Mouse (Mus musculus) ES-Bruce4 (cell line): ENCODE data around the gene Tmem183a.

Experiments
- CTCF ChIP-seq: IDR thresholded peaks from one replicate; pipeline ENCODE4 v1.8.1; 2011; ENCODE audit warnings: low read depth, low read length
- EP300 ChIP-seq: IDR thresholded peaks from 2 replicates; pipeline ENCODE4 v1.6.1; 2011; ENCODE audit warnings: low read depth, low read length; ENCODE audit not compliant: insufficient read depth
- POLR2A ChIP-seq: IDR thresholded peaks from one replicate; pipeline ENCODE4 v1.8.1; 2011; ENCODE audit warnings: low read length; ENCODE audit not compliant: insufficient read depth

GRCm38 (mm10) chr1:134361195-134361856 is 453 bp downstream of the Tmem183a start:
- TF ChIP-seq EP300 = no peak
- TF ChIP-seq CTCF = no peak
- TF ChIP-seq POLR2A = no peak
